Mouse (Mus musculus) natural killer cell, adult 2 months (primary cell): Measurements from ENCODE around the gene Isyna1.

Experiments used
- DNase-seq, 2 experiments: peaks; one replicate each; pipeline ENCODE4 v3.0.0; 2022; ENCODE audit warnings: low spot score in 2 of 2

Isyna1 gene

DNA sequence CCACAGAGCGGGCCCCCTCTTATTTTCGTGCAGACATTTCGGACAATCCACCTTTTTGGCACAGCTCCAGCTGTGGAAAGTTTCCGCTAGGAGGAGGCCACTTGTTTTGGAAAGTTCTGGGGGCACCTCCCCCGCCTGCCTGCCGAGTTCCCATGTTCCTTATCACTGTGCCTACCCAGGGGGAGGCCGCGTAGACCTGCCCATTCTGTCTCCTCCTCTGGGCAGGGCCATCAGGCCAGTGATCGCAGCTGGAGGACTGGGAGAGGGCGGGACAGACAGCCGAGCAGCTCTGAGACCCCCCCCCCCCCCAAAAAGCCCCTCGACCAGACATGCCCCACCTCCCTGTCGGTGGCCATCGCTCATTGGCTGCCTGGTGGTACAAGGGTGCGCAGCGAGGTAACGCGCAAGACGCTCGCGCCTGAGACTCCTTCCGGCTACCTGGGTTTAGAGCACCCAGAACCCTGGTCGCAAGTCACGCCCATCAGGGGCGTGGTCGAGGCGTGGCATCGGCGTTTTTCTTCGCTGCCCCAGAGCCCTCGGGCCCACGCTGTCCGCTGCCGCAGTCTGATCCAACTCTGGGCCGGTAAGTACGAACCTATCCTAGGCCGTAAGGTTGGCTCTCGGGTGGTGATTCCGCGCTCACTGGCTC is at the start of gene Isyna1:
Gene Isyna1, plus strand, starts transcription at position 413 of the 649 bp plus-strand sequence.
- peak; percentile 83 to 87 for DNase-seq

- DNase-seq = no peak
Observed at GRCm38 (mm10) chr8:70546412-70546811, 47.8 kb upstream of the Isyna1 start.

GRCm38 (mm10) chr8:70547762-70548161 is 46.4 kb upstream of the Isyna1 start:
- DNase-seq = no peak

DNA sequence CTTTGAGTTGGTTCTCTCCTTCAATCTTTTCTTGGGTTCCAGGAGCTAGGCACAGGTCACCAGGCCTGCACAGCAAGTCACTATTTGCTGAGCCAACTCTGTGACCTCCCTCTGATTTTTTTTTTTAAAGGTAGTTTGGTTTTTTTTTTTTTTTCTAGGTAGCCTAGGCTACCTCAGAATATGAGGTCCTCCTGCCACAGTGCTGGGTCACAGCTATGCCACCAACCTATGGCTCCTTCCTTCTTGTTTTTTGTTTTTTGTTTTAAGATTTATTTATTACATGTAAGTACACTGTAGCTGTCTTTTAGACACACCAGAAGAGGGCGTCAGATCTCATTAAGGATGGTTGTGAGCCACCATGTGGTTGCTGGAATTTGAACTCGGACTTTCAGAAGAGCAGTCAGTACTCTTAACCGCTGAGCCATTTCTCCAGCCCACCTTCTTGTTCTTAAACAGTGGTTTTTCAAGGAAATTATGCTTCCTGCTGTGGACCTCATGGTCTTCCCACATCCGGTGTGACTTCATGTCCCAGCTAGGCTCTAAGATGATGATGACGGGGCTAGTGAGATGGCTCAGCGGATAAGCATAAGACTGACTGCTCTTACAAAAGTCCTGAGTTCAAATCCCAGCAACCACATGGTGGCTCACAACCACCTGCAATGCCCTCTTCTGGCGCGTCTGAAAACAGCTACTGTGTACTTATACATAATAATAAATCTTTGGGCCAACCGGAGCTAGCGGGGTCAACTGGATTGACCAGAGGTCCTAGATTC is 44.6 kb upstream of the Isyna1 start:
- DNase-seq = peak; percentile 43 to 59

DNA sequence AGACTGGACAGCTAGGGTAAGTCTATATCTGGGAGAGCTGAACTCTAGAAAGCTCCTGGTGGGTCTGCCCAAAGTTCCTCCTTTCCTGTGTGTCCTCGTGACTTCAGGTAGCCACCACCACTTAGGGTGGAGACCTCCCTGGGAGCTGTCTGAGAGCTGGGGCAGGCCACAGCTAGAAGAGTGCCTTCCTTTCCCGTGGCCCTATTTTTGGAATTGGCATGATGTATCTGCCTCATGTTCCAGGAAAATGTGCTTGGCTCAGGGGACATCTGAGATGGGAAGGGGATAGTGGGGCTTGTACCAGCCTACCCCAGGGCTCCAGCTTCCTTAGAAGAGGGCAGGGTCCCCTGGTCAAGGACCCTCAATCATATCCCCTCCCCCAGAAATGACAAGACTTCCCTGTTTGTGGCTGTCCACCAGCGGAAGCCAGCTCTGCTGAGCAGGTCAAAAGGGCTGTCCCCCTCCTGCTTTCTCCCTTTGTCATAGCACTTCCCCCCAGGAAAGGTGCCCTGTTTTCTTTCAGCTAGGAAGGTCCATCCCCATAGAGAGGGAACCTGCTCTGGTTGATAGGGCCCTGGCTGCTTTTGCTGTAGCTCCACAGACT is 42.5 kb upstream of the Isyna1 start:
- DNase-seq = no peak

DNA sequence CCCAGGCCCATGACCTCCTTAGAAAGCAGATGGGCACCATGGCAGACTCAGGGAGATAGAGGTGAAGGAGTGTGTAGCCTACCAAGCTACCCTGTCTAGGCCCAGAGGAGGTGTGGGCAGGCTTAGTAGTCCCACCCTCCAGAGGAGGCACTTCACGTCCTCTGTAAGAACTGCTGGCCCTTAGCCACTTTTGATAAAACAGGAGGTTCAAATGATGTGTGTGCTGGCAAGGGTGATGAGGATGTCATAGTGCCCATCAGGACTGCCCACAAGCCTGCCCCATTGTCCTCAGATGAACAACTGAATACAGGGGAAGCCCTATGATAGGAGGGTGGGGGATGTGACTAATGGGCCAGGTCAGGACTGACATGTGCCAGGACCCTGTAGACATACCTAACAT is 41.3 kb upstream of the Isyna1 start:
- DNase-seq = no peak

- no peak for DNase-seq
Observed at GRCm38 (mm10) chr8:70553740-70554139, 40.4 kb upstream of the Isyna1 start.

DNA sequence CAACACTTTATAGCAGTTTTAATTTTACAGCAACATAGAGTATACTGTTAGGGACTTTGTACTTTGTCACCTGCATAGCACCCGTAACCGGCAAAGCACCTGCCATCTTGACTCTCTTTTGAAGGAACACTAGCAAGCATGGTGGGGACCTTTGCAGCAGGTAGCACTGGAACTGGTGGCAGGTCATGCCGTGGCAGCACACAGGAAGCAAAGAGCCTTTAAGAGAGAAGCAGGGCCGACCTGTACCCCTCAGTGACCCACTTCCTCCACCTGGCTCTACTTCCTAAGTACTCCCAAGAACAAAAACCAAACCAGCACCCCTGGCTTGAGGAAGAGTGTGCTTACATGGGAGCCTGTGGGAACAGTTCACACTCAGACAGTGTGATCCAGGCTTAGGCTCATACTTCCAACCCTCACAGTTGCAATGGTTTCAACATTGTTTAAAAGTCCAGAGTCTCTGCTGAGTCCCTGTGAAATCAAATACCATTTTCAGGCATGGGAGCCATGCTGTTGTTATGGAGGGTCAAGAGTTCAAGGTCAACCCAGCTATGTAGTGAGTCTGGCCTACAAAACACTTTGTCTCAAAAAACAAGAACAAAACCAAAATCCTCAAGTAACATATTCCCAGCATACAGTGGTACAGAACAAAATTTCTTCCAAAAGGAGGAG is 39.0 kb upstream of the Isyna1 start:
- DNase-seq = no peak

GRCm38 (mm10) chr8:70558334-70558733 is 35.8 kb upstream of the Isyna1 start:
- DNase-seq = peak in 1 of 2 experiments; percentile 33

DNA sequence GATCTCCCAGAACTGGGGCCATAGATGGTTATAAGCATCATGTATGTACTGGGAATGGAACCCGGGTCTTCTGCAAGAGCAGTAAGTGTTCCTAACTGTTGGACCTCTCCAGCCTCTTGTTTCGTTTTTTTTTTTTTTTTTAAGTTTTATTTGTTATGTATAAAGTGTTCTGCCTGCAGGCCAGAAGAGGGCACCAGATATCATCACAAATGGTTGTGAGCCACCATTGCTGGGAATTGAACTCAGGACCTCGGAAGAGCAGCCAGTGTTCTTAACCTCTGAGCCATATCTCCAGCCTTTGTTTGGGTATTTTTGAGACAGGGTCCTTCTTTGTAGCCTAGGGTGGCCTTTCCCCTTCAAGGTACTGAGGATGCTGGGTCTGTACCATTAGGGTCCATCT is 35.2 kb upstream of the Isyna1 start:
- DNase-seq = no peak

DNA sequence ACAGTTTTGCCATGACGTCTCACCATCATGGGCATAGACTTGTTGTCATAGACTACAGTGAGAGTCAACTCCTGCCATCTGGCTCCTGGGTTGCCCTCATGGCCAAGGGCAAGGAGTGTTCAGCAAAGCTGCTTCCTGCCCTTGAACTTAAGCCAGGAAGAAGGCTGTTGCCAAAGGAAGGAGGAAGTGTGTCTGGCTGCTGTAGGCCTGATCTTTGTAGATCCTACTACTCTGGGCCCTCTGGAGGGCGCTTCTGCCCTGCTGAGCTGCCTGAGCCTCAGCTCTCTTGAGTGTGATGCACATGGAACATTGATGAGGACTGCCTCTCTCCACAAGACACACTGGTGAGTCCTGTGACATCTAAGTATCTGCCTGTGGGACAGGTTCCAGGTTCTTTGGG is 34.1 kb upstream of the Isyna1 start:
- DNase-seq = no peak

- no peak for DNase-seq
Observed at GRCm38 (mm10) chr8:70560564-70560963, 33.6 kb upstream of the Isyna1 start.

DNA sequence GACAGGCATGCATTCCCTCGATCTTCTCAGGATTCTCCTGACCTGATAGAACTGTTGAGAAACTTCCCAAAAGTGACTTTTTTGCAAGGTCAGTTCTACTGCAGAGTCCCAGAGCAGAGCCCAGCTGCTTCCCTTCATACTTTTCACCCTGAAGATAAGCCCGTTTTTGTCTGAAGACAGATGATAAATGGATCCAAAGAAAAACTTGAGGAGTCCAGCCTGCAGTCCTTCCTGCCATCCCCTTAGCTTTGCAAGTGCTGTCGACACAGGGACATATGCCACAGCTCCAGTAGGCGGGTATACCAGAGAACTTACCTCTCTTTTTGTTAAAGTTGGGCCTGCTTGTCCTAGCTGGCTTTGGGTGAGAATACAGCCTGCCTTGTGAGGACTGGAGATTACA is 32.8 kb upstream of the Isyna1 start:
- DNase-seq = no peak

GRCm38 (mm10) chr8:70561809-70562535 is 32.2 kb upstream of the Isyna1 start:
- no peak for DNase-seq

DNA sequence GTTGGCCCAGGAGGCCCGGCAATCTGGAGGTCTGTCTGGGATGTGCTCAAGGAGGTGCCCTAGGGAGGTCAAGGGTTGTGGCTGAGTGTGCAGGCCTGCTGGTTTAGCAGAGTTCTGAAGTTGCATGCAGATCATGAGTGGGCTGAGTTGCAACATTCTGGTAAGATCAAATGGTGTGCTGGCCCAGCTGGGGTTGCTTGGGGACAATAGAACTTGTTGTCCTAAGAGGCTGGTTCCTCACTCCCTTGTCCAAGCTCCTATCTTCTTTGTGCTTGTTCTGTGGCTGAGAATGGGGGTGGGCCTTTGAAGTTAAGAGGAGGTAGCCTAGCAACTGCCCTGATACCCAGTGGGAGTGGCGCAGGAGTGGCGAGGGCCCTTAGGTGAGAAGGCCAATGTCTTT is 31.4 kb upstream of the Isyna1 start:
- no peak for DNase-seq

GRCm38 (mm10) chr8:70563763-70564387 is 30.3 kb upstream of the Isyna1 start:
- no peak for DNase-seq

- DNase-seq = no peak
Observed at GRCm38 (mm10) chr8:70564696-70565235, 29.4 kb upstream of the Isyna1 start.

- DNase-seq = no peak
Observed at GRCm38 (mm10) chr8:70565561-70565960, 28.6 kb upstream of the Isyna1 start.

DNA sequence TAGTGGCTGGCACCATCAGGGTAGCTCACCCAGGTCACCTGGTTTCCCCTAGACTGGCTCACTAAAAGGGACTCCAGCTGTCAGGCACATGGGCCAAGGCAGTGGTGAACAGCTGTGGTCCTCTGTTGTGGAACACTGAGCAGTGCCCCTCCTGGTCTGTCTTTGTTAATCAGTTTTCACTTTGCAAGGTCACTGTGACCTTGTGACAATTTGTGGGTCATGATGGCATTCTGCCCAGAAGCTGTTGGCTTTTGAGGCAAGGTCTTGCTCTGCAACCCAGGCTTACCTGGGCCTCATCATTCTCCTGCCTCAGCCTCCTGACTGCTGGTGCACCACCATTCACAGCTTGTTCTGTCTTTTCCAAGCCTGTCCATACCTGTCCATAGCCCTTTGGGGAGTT is 23.8 kb upstream of the Isyna1 start:
- DNase-seq = no peak

GRCm38 (mm10) chr8:70570990-70571389 is 23.2 kb upstream of the Isyna1 start:
- no peak for DNase-seq

GRCm38 (mm10) chr8:70574302-70574701 is 19.9 kb upstream of the Isyna1 start:
- DNase-seq = no peak
